Mouse (Mus musculus) hindbrain, embryonic 12.5 days (tissue): Measurements from ENCODE around the gene Fndc10. TPM values are rescaled to one million over a fixed set of nuclear protein-coding genes. Genes with fewer than 3 reads are reported as not detected.
"Not testable (repeated sequence)": the region's sequence is repeated elsewhere in the genome, so short reads cannot be mapped to it uniquely, and the experiment has no call there.

Source experiments
- ATAC-seq: fragments of 200-750 bp; cut with Nextera tagmentation; 2 replicates; pipeline ENCODE4 v1.8.0; 2017; ENCODE audit warnings: moderate TSS enrichment; ENCODE audit not compliant: low FRiP score
- H3K27ac ChIP-seq: fragments of 300-500 bp; sonication (generic); 2 replicates; pipeline ENCODE4 v1.5.1; 2016; ENCODE audit warnings: mild to moderate bottlenecking
- H3K27me3 ChIP-seq: fragments of 300-500 bp; sonication (generic); 2 replicates; pipeline ENCODE4 v1.6.1; 2016; ENCODE audit warnings: mild to moderate bottlenecking
- H3K36me3 ChIP-seq: fragments of 300-500 bp; sonication (generic); 2 replicates; pipeline ENCODE4 v1.6.1; 2016; ENCODE audit warnings: mild to moderate bottlenecking
- H3K4me1 ChIP-seq: fragments of 300-500 bp; sonication (generic); 2 replicates; pipeline ENCODE4 v1.6.1; 2016
- H3K4me2 ChIP-seq: fragments of 300-500 bp; sonication (generic); replicated peaks from 2 replicates; pipeline ENCODE4 v1.6.1; 2016; ENCODE audit warnings: mild to moderate bottlenecking
- H3K4me3 ChIP-seq: fragments of 300-500 bp; sonication (generic); 2 replicates; pipeline ENCODE4 v1.5.1; 2016; ENCODE audit warnings: mild to moderate bottlenecking
- H3K9ac ChIP-seq: fragments of 300-500 bp; sonication (generic); 2 replicates; pipeline ENCODE4 v1.6.1; 2016; ENCODE audit warnings: mild to moderate bottlenecking, moderate library complexity
- H3K9me3 ChIP-seq: fragments of 300-500 bp; sonication (generic); replicated peaks from 2 replicates; pipeline ENCODE4 v1.6.1; 2016; ENCODE audit warnings: mild to moderate bottlenecking
- WGBS: fragments of 180-500 bp; shearing (Covaris S2); methylation state at CpG from one replicate; pipeline ENCODE4 v1.1.7; 2016; 5-methylcytosine and 5-hydroxymethylcytosine counted together
- polyA plus RNA-seq: library from polyadenylated mRNA; unstranded; fragments of >200 nt; fragmentation: Nextera tagmentation; extraction: Ambion mirVana; gene quantifications from 2 replicates; pipeline ENCODE4 v1.2.1, GENCODE M21; 2016

The Fndc10 gene
- 10.4 and 10.9 TPM in 2 replicates for polyA plus RNA-seq

- Histone ChIP-seq H3K27me3 (peaks cover 25% of the 10 kb centered on the region), H3K4me1 (peaks cover 21% of the 10 kb centered on the region), H3K4me2 (peak within 1 kb of the TSS; percentile 89), H3K9ac (peak within 1 kb of the TSS; percentile 84), H3K9me3 (no peaks in the 10 kb centered on the region), H3K4me3 (peak within 1 kb of the TSS; percentile 76), H3K36me3 (no peaks in the 10 kb centered on the region), H3K27ac (peak within 1 kb of the TSS; percentile 89)
- under 1% methylated on average over 38 of the region's 47 CpGs for WGBS
- ATAC-seq = peak; percentile 85
Observed at GRCm38 (mm10) chr4:155694111-155694481, at the start of gene Fndc10. Fndc10 (plus strand) TSS chr4:155694342.

GRCm38 (mm10) chr4:155645308-155645707 lies 48.8 kb upstream of the Fndc10 start, which contains the start of gene Gm10563:
Gm10563 (minus strand) TSS chr4:155645408.
- H3K4me3 ChIP-seq, H3K27ac ChIP-seq, ATAC-seq, H3K4me1 ChIP-seq, H3K9me3 ChIP-seq, H3K4me2 ChIP-seq, H3K9ac ChIP-seq, H3K27me3 ChIP-seq: not testable (repeated sequence)
- peaks cover 83% of the 10 kb centered on the region for H3K36me3 ChIP-seq
- WGBS = 98% methylated on average over 2 of the region's 2 CpGs

- no peak for ATAC-seq
- Histone ChIP-seq H3K27me3 (peaks cover 4% of the 10 kb centered on the region), H3K4me3 (no peak overlapping the region), H3K4me1 (no peaks in the 10 kb centered on the region), H3K27ac (no peak overlapping the region), H3K9ac (no peak overlapping the region), H3K4me2 (no peak overlapping the region), H3K36me3 (peaks cover 83% of the 10 kb centered on the region), H3K9me3 (no peaks in the 10 kb centered on the region)
- WGBS = 98% methylated on average over 5 of the region's 5 CpGs
Observed at GRCm38 (mm10) chr4:155645721-155646120, 48.4 kb upstream of the Fndc10 start.

GRCm38 (mm10) chr4:155649355-155649754 lies 44.8 kb upstream of the Fndc10 start:
- Histone ChIP-seq H3K9me3 (no peaks in the 10 kb centered on the region), H3K9ac (no peak overlapping the region), H3K27ac (no peak overlapping the region), H3K4me2 (no peak overlapping the region), H3K36me3 (peaks cover 58% of the 10 kb centered on the region), H3K4me1 (peaks cover 21% of the 10 kb centered on the region), H3K4me3 (no peak overlapping the region), H3K27me3 (peaks cover 41% of the 10 kb centered on the region)
- ATAC-seq = no peak
- WGBS = 93% methylated on average over 11 of the region's 11 CpGs

GRCm38 (mm10) chr4:155651553-155652269 lies 42.4 kb upstream of the Fndc10 start:
- H3K36me3 ChIP-seq = peaks cover 55% of the 10 kb centered on the region

GRCm38 (mm10) chr4:155652283-155653085 lies 41.7 kb upstream of the Fndc10 start:
- WGBS = 20% methylated on average over 36 of the region's 36 CpGs
- Histone ChIP-seq H3K9me3 (no peaks in the 10 kb centered on the region), H3K9ac (peak overlapping the region; percentile 67), H3K4me3 (peak overlapping the region; percentile 34), H3K27me3 (peaks cover 71% of the 10 kb centered on the region), H3K36me3 (peaks cover 54% of the 10 kb centered on the region), H3K4me2 (peak overlapping the region; percentile 65), H3K4me1 (peaks cover 32% of the 10 kb centered on the region), H3K27ac (no peak overlapping the region)
- no peak for ATAC-seq

More at GRCm38 (mm10) chr4:155651553-155652269, 42.4 kb upstream of the Fndc10 start:
- no peak overlapping the region for H3K4me3 ChIP-seq
- no peaks in the 10 kb centered on the region for H3K9me3 ChIP-seq
- no peak overlapping the region for H3K9ac ChIP-seq
- 64% methylated on average over 15 of the region's 15 CpGs for WGBS
- H3K27ac ChIP-seq = no peak overlapping the region
- H3K27me3 ChIP-seq = peaks cover 64% of the 10 kb centered on the region
- no peak overlapping the region for H3K4me2 ChIP-seq
- no peak for ATAC-seq
- H3K4me1 ChIP-seq = peaks cover 32% of the 10 kb centered on the region

GRCm38 (mm10) chr4:155653086-155653450 lies 41.1 kb upstream of the Fndc10 start, which contains the start of gene Mmp23:
Mmp23 (minus strand) TSS chr4:155653384.
- Histone ChIP-seq H3K4me2 (peak within 1 kb of the TSS; percentile 65), H3K9ac (peak within 1 kb of the TSS; percentile 67), H3K27me3 (peaks cover 71% of the 10 kb centered on the region), H3K27ac (no peak within 1 kb of the TSS), H3K9me3 (no peaks in the 10 kb centered on the region), H3K36me3 (peaks cover 49% of the 10 kb centered on the region), H3K4me3 (peak within 1 kb of the TSS; percentile 34), H3K4me1 (peaks cover 32% of the 10 kb centered on the region)
- WGBS = 1% methylated on average over 33 of the region's 33 CpGs
- peak; percentile 41 for ATAC-seq

- Histone ChIP-seq H3K9me3 (no peaks in the 10 kb centered on the region), H3K4me3 (peak overlapping the region; percentile 34), H3K4me1 (peaks cover 32% of the 10 kb centered on the region), H3K9ac (peak overlapping the region; percentile 67), H3K36me3 (peaks cover 49% of the 10 kb centered on the region), H3K4me2 (peak overlapping the region; percentile 65), H3K27me3 (peaks cover 71% of the 10 kb centered on the region), H3K27ac (no peak overlapping the region)
- WGBS = under 1% methylated on average over 31 of the region's 31 CpGs
- ATAC-seq = 0 out of 2 replicates have a peak, but pooled peaks have one; percentile 29
Observed at GRCm38 (mm10) chr4:155653451-155654182, 40.5 kb upstream of the Fndc10 start.

- ATAC-seq = no peak
- Histone ChIP-seq H3K36me3 (peaks cover 49% of the 10 kb centered on the region), H3K9me3 (no peaks in the 10 kb centered on the region), H3K27me3 (peaks cover 71% of the 10 kb centered on the region), H3K27ac (no peak overlapping the region), H3K4me2 (peak overlapping the region; percentile 65), H3K9ac (no peak overlapping the region; the same call in 1 of the 2 replicates), H3K4me3 (peak overlapping the region; percentile 34), H3K4me1 (peaks cover 32% of the 10 kb centered on the region)
- WGBS = under 1% methylated on average over 6 of the region's 6 CpGs
Observed at GRCm38 (mm10) chr4:155654183-155654455, 40.0 kb upstream of the Fndc10 start.

- peak; percentile 55 for ATAC-seq
- Histone ChIP-seq H3K27me3 (peaks cover 71% of the 10 kb centered on the region), H3K4me3 (peak overlapping the region; percentile 34), H3K4me1 (peaks cover 32% of the 10 kb centered on the region), H3K36me3 (peaks cover 45% of the 10 kb centered on the region), H3K9ac (peak overlapping the region; percentile 56), H3K9me3 (no peaks in the 10 kb centered on the region), H3K27ac (no peak overlapping the region), H3K4me2 (peak overlapping the region; percentile 65)
- WGBS = 2% methylated on average over 52 of the region's 52 CpGs
Observed at GRCm38 (mm10) chr4:155654456-155655298, 39.5 kb upstream of the Fndc10 start.

GRCm38 (mm10) chr4:155656214-155656751 lies 37.9 kb upstream of the Fndc10 start:
- ATAC-seq = no peak
- Histone ChIP-seq H3K4me1 (peaks cover 32% of the 10 kb centered on the region), H3K9ac (no peak overlapping the region), H3K4me2 (no peak overlapping the region), H3K9me3 (no peaks in the 10 kb centered on the region), H3K27ac (no peak overlapping the region), H3K4me3 (no peak overlapping the region), H3K36me3 (peaks cover 37% of the 10 kb centered on the region), H3K27me3 (peaks cover 61% of the 10 kb centered on the region)
- WGBS = 89% methylated on average over 13 of the region's 13 CpGs
